Mouse (Mus musculus): ENCODE measurements around the gene Smpd2. TPM values are rescaled to one million over a fixed set of nuclear protein-coding genes. Genes with fewer than 3 reads are reported as not detected.

Gene Smpd2
- total and polyA plus RNA-seq, 2 experiments from 2014 or later, result 27.7 to 43.9 TPM

- DNase-seq, result peak; percentile 66
- Histone ChIP-seq H3K9ac (peak overlapping the region; percentile 60), H3K27ac (ENCODE audit: low read depth, low read length) (peak overlapping the region; percentile 70), H3K36me3 (ENCODE audit: insufficient read depth) (peaks cover 12% of the 10 kb centered on the region), H3K4me1 (ENCODE audit: insufficient read depth) (peaks cover 11% of the 10 kb centered on the region), H3K4me3 (ENCODE audit: low read depth, low read length) (peak overlapping the region; percentile 49), H3K27me3 (ENCODE audit: insufficient read depth, low read length) (no peaks in the 10 kb centered on the region), H3K4me2 (ENCODE audit: low read depth) (peak overlapping the region; percentile 85), H3K9me3 (ENCODE audit: low read length) (no peaks in the 10 kb centered on the region)
- ATAC-seq, result peak; percentile 77
- WGBS, result 2% methylated on average over 20 of the region's 20 CpGs
- 0 out of 2 replicates have a peak, but pooled peaks have one; percentile 5 for TF ChIP-seq CTCF (IDR thresholded peaks at IDR 0.05; ENCODE audit: low read depth)
These were observed 12.6 kb downstream of the Smpd2 start for GRCm38 (mm10) chr10:41477278-41478181.

- H3K9me3 ChIP-seq (ENCODE audit: low read length), result no peaks in the 10 kb centered on the region
- WGBS, result 0% methylated on average over 9 of the region's 9 CpGs
- DNase-seq, result peak; percentile 67
These were observed 13.2 kb downstream of the Smpd2 start for GRCm38 (mm10) chr10:41477018-41477277.

GRCm38 (mm10) chr10:41476171-41477017 lies 13.8 kb downstream of the Smpd2 start, which contains the start of gene Mical1:
Mical1 (plus strand) TSS chr10:41476314.
- Histone ChIP-seq H3K9me3 (ENCODE audit: low read length) (no peaks in the 10 kb centered on the region), H3K4me1 (ENCODE audit: insufficient read depth) (peaks cover 11% of the 10 kb centered on the region), H3K36me3 (ENCODE audit: insufficient read depth) (peaks cover under 1% of the 10 kb centered on the region; the same call in 1 of the 2 replicates), H3K27me3 (ENCODE audit: insufficient read depth, low read length) (no peaks in the 10 kb centered on the region), H3K4me2 (ENCODE audit: low read depth) (peak within 1 kb of the TSS; percentile 85), H3K4me3 (ENCODE audit: low read depth, low read length) (peak within 1 kb of the TSS; percentile 49), H3K27ac (ENCODE audit: low read depth, low read length) (peak within 1 kb of the TSS; percentile 70), H3K9ac (peak within 1 kb of the TSS; percentile 60)
- peak; percentile 66 for ATAC-seq
- TF ChIP-seq CTCF (IDR thresholded peaks at IDR 0.05; ENCODE audit: low read depth), result peak; percentile 17; the same call in 1 of the 2 replicates
- WGBS, result 1% methylated on average over 35 of the region's 35 CpGs
- peak; percentile 73 for DNase-seq

More at GRCm38 (mm10) chr10:41477018-41477277, 13.2 kb downstream of the Smpd2 start:
- Histone ChIP-seq H3K4me3 (ENCODE audit: low read depth, low read length) (peak overlapping the region; percentile 49), H3K36me3 (ENCODE audit: insufficient read depth) (peaks cover 6% of the 10 kb centered on the region), H3K9ac (peak overlapping the region; percentile 60), H3K4me2 (ENCODE audit: low read depth) (peak overlapping the region; percentile 85), H3K27ac (ENCODE audit: low read depth, low read length) (peak overlapping the region; percentile 70), H3K27me3 (ENCODE audit: insufficient read depth, low read length) (no peaks in the 10 kb centered on the region), H3K4me1 (ENCODE audit: insufficient read depth) (peaks cover 11% of the 10 kb centered on the region)
- peak; percentile 66 for ATAC-seq
- TF ChIP-seq CTCF (IDR thresholded peaks at IDR 0.05; ENCODE audit: low read depth), result no peak

GRCm38 (mm10) chr10:41474981-41475391 lies 15.2 kb downstream of the Smpd2 start:
- whole genome bisulfite sequencing, result 90% methylated on average over 1 of the region's 1 CpGs
- Histone ChIP-seq H3K9ac (no peak overlapping the region), H3K9me3 (ENCODE audit: low read length) (no peaks in the 10 kb centered on the region), H3K4me1 (ENCODE audit: insufficient read depth) (peaks cover 11% of the 10 kb centered on the region), H3K27ac (ENCODE audit: low read depth, low read length) (no peak overlapping the region), H3K36me3 (ENCODE audit: insufficient read depth) (no peaks in the 10 kb centered on the region), H3K4me2 (ENCODE audit: low read depth) (no peak overlapping the region), H3K4me3 (ENCODE audit: low read depth, low read length) (no peak overlapping the region), H3K27me3 (ENCODE audit: insufficient read depth, low read length) (no peaks in the 10 kb centered on the region)
- no peak for TF ChIP-seq CTCF (IDR thresholded peaks at IDR 0.05; ENCODE audit: low read depth)
- ATAC-seq (no peak), DNase-seq (no peak)

- Histone ChIP-seq H3K27ac (ENCODE audit: low read depth, low read length) (no peak overlapping the region), H3K36me3 (ENCODE audit: insufficient read depth) (no peaks in the 10 kb centered on the region), H3K9me3 (ENCODE audit: low read length) (no peaks in the 10 kb centered on the region), H3K9ac (no peak overlapping the region), H3K4me3 (ENCODE audit: low read depth, low read length) (no peak overlapping the region), H3K4me1 (ENCODE audit: insufficient read depth) (peaks cover 11% of the 10 kb centered on the region), H3K4me2 (ENCODE audit: low read depth) (no peak overlapping the region), H3K27me3 (ENCODE audit: insufficient read depth, low read length) (no peaks in the 10 kb centered on the region)
- WGBS, result 88% methylated on average over 6 of the region's 6 CpGs
- no peak for TF ChIP-seq CTCF (IDR thresholded peaks at IDR 0.05; ENCODE audit: low read depth)
- no peak for ATAC-seq
- DNase-seq, result no peak
These were observed 16.2 kb downstream of the Smpd2 start for GRCm38 (mm10) chr10:41473782-41474468.

- Histone ChIP-seq H3K36me3 (ENCODE audit: insufficient read depth) (peaks cover 5% of the 10 kb centered on the region; the same call in 1 of the 2 replicates), H3K4me3 (ENCODE audit: low read depth, low read length) (no peak overlapping the region), H3K4me2 (ENCODE audit: low read depth) (no peak overlapping the region), H3K9ac (no peak overlapping the region), H3K27me3 (ENCODE audit: insufficient read depth, low read length) (no peaks in the 10 kb centered on the region), H3K27ac (ENCODE audit: low read depth, low read length) (no peak overlapping the region), H3K4me1 (ENCODE audit: insufficient read depth) (peaks cover 10% of the 10 kb centered on the region), H3K9me3 (ENCODE audit: low read length) (no peaks in the 10 kb centered on the region)
- no peak for ATAC-seq
- no peak for DNase-seq
- WGBS, result 78% methylated on average over 5 of the region's 5 CpGs
- TF ChIP-seq CTCF (IDR thresholded peaks at IDR 0.05; ENCODE audit: low read depth), result no peak
These were observed 17.1 kb downstream of the Smpd2 start for GRCm38 (mm10) chr10:41472962-41473481.
